Mouse (Mus musculus): ENCODE data around the gene Ramp1.

- TF ChIP-seq CTCF (IDR thresholded peaks at IDR 0.05; ENCODE audit: low read depth) (no peak), EP300 (IDR thresholded peaks at IDR 0.05; ENCODE audit: low read depth) (no peak)
Measured at GRCm38 (mm10) chr1:91241249-91241648, 61.6 kb downstream of the Ramp1 start.
